Mouse (Mus musculus) G1E-ER4 (cell line): ENCODE data around the gene Tac1. TPM values are rescaled to one million over a fixed set of nuclear protein-coding genes. Genes with fewer than 3 reads are reported as not detected.

Source experiments
- GATA1 ChIP-seq: IDR thresholded peaks from one replicate; pipeline ENCODE4 v1.8.0; 2012; ENCODE audit warnings: low read length, inconsistent platforms
- polyA plus RNA-seq: library from polyadenylated mRNA; stranded (reverse); fragments of >175 nt; gene quantifications from 2 replicates; pipeline ENCODE4 v1.2.3, GENCODE M21; 2012

The Tac1 gene
- not detected in 2 replicates for polyA plus RNA-seq

DNA sequence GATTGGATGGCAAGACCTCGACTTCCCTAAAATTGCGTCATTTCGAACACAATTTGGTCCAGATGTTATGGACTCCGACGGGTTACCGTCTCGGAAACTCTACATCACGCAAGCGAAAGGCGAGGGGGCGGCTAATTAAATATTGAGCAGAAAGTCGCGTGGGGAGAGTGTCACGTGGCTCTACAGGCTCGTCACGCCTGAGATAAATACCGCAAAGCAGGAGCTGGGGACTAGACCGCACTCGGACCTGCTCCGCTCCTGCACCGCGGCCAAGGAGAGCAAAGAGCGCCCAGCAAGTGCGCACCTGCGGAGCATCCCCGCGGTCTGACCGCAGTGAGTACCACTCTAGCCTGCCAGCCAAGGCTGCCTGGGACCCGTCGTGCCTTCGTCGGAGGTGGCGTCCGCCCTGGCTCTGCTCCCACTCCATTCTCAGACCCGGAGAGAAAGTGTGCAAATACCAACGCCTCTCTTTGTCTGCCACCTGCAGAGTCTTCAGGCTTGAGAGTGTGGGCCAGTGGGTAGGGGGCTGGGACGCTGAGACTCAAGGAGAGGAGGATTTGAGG, at the start of gene Tac1:
TSS of gene Tac1 (plus strand) at position 51 of the 563 bp plus-strand sequence.
- TF ChIP-seq GATA1, result no peak

DNA sequence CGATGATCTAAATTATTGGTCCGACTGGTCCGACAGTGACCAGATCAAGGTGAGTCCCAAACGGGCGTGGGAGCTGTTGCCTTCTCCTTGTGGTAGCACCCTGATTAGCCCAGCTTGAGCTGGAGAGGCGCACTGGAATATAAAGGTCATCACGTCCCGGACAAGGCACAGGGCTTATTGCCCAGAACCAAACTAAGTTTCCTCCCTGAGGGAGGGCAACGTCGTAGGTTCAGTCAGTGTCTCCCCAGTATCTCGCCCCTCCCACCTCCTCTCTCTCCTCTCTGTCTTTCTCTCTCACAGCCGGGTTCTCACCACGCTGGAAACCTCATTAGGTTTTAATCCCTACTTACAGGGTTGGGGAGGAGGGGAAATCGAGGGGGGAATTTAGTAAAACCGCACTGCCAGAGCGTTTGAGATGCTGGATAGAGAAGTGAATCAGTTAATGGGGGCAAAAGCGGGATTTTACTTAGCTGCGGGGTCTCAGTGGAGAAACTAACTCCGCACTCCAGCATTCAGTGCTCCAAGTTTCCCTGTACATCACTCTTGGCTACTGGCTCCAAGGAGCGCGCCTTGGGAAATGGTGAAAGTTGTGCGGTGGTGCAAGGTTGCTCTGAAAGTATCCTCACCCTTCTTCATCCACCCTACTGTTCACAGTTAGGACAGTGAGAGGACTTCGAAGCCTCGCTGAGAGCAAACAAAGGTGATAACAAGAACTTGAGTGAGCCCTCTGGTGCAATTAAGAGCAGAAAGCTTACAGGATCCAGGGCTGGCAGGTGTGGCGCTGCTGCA, 1.2 kb downstream of the Tac1 start:
- TF ChIP-seq GATA1, result no peak

DNA sequence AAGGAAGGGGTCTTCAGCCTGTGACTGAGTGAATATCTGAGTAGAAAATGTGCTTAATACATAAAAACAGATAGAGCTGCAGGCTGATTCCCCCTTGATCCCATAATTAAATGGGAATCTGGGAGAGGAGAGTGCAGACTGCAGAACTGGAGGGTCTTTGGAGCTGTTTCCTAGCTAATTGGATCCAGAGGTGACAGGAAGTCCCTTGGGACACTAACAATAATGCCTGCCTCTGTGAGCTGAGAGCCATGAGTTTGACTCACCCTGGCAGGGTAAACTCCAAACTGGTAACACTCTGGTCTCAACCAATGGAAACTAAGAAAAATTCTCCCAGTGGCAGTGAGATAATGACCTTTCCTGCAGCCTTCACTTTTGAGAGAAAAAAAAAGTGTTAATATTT, 3.5 kb downstream of the Tac1 start:
- no peak for TF ChIP-seq GATA1

DNA sequence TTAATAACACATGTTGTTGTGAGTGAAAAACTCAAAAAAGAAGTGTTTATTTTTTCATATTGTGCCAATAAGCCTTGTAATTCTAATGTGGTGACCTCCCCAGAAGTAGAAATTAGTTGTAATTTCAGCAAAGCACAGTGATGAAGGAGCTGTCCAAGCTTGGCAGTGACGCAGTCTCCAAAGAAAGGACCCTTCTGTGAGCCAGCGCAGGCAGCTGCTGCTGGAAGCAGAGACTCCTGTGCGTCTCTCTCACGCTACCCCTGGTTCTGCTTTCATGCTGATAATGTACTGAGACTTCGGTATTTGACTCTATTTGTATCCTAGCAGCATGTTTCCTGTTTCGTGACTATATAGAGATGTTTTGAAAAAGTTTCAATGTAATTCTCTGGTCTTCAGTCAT, 7.8 kb downstream of the Tac1 start:
- no peak for TF ChIP-seq GATA1

DNA sequence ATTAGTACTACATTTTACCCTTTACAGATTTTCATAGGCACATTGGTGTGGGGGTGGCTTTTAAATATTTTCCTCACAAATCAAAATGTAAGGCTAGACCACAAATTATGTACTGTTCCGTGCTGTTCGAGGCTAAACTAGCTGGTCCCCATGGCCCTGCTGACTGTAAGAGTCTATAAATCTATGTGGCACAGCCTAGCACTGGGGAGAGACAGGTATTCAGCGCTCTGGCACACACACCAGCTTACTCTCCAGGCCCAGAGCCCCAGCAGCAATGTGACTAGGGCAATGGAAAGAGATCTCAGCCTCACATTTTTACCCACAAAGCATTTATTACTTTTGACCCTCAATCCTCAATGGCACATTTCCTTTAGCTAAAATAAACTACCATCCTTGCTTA, 9.9 kb downstream of the Tac1 start:
- no peak for TF ChIP-seq GATA1

DNA sequence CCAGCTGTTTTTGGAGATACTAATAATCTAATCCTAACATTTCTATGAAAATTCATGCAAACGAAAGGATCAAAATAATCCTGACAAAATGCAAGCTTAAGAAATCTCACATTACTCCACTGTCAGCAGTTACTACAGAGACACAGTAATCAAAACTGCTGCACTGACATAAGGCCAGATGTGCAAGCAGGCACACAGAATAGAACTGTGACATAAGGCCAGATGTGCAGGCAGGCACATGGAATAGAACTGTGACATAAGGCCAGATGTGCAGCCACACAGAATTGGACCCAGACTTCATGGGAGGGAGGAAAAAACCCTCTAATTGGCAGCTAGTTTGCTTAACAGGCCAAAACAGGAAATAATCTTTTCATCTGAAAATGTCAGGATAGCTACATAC, 16.5 kb downstream of the Tac1 start:
- no peak for TF ChIP-seq GATA1

DNA sequence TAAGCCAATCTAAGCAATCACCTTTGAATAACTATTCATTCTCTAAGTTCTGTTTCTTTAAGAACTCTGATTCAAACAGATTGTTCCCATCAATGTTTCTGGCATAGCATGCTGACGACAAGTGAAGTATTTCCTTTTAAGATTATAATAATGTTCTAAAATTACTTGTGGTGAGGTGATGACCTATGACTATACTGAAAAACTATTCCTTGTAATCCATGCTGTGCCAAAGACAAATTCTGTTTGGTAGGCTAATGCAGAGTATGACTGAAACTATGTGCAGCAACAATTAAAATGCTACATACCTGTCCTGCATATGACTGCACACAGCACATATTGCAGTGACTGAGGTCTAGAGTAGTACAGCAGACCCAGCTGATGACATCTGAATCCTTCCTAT, 23.4 kb downstream of the Tac1 start:
- no peak for TF ChIP-seq GATA1

DNA sequence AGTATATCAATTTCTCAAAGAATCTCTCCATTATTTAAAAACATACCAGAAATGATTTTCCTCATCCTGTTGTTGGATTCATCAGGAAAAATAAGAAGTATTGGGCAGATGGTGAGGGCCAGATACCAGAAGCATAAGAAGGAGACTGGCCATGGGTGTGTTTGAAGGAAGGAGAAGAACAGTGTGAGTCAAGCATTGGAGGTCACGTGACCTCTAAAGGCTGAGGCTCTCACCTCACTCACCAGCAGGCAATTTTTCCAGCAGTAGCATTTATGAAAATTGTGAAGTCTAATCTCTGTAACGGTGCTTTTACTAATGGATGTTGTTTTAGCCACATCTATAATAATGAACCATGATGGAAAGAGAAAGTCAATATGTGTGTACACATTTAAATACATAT, 39.8 kb downstream of the Tac1 start:
- TF ChIP-seq GATA1, result no peak

DNA sequence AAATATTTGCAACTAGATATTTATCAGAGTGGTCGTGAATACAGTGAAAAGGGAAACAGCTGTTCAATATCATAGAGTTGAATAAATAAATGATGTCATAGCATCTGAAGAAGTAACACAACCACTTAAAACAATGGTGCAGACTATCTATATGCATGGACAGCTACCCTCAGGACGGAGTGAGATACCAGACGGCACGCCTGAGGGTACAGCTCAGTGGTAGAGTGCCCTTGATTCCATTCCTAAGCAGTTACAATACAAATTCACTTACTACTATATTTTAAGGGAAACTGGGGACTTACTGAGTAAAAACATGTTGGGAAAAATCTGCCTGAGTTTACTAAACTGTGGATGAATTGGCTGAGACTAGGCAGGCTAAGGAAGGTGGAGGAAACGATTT, 43.7 kb downstream of the Tac1 start:
- no peak for TF ChIP-seq GATA1

DNA sequence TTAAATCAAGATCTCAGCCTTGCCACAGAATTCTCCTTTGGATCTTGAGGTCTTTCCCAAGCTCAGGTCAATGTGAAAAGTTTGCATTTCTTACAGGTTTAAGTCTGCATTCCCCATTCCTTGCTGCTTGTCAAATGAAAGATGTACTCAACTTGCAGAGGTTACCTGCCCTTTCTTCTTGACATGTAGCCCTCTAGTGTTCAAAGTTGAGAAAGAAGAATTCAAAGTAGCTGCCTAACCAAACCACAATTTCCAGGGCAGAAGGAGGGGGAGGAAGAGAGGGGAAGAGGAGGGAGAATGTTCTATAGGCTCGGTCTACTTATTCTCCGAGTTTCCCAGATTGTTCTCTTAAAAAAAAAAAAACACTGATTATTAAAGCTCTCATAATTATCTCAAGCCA, 45.5 kb downstream of the Tac1 start:
- no peak for TF ChIP-seq GATA1

DNA sequence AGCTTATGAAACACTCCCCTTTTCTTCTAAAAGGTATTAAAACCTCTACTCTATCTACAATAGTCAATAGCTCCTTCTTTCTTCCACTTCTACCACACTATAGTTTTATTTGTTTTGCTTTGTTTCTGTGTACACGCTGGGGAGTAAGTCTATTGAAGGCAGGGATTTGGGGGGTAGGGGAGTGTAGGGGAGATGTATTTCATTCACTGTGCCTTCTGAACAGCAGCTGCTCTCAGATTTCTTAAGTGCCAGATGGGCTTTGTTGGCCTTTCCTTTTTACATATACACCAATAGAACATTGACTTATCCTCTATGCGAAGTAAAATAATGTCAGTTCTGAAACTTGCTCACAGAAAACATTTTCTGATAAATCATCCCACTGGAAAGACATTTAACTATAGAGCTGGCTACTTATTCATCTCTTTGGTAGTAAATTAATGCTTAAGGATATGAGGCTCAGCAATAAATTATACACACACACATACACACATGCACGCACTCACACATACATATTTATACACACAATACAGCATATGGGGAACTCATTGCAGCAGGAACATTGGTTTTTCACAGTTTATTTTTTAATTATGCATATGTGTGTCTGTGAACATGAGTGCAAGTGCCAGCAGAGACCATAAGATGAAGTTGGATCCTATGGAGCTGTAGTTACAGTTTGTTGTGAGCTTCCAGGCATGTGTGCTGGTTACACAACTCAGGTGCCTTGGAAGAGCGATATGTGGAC, 46.8 kb downstream of the Tac1 start:
- TF ChIP-seq GATA1, result no peak

Other genes with a start within 250 kb of the Tac1 start
- 72.5 and 76.8 TPM in 2 replicates for gene Asns, start 138.4 kb downstream of the Tac1 start, polyA plus RNA-seq